Mouse (Mus musculus) hindbrain, embryonic 11.5 days (tissue): ENCODE data around the gene Rnf34. TPM values are rescaled to one million over a fixed set of nuclear protein-coding genes. Genes with fewer than 3 reads are reported as not detected.

ENCODE experiments used
- ATAC-seq: fragments of 200-750 bp; cut with Nextera tagmentation; 2 replicates; pipeline ENCODE4 v1.8.0; 2017; ENCODE audit warnings: mild to moderate bottlenecking, moderate TSS enrichment, moderate library complexity; ENCODE audit not compliant: low FRiP score
- DNase-seq: peaks from one replicate; pipeline ENCODE4 v3.0.0-alpha.2; 2015; ENCODE audit warnings: low spot score
- H3K27ac ChIP-seq: fragments of 300-500 bp; sonication (generic); 2 replicates; pipeline ENCODE4 v1.5.1; 2014; ENCODE audit warnings: mild to moderate bottlenecking, low read depth, low read length
- H3K27me3 ChIP-seq: fragments of 300-500 bp; sonication (generic); 2 replicates; pipeline ENCODE4 v1.6.1; 2014; ENCODE audit warnings: mild to moderate bottlenecking, low read length, moderate library complexity, mixed read lengths; ENCODE audit not compliant: control insufficient read depth, insufficient read depth
- H3K36me3 ChIP-seq: fragments of 300-500 bp; sonication (generic); 2 replicates; pipeline ENCODE4 v1.6.1; 2014; ENCODE audit warnings: mild to moderate bottlenecking, low read length, moderate library complexity, mixed read lengths; ENCODE audit not compliant: control insufficient read depth, insufficient read depth
- H3K4me1 ChIP-seq: fragments of 300-500 bp; sonication (generic); replicated peaks from 2 replicates; pipeline ENCODE4 v1.6.1; 2014; ENCODE audit warnings: low read length, mixed read lengths; ENCODE audit not compliant: control insufficient read depth, insufficient read depth
- H3K4me2 ChIP-seq: fragments of 300-500 bp; sonication (generic); replicated peaks from 2 replicates; pipeline ENCODE4 v1.6.1; 2014; ENCODE audit warnings: mild to moderate bottlenecking, low read depth, low read length
- H3K4me3 ChIP-seq: fragments of 300-500 bp; sonication (generic); 2 replicates; pipeline ENCODE4 v1.5.1; 2014; ENCODE audit warnings: low read depth, low read length
- H3K9ac ChIP-seq: fragments of 300-500 bp; sonication (generic); 2 replicates; pipeline ENCODE4 v1.6.1; 2014; ENCODE audit warnings: low read depth, low read length
- H3K9me3 ChIP-seq: fragments of 300-500 bp; sonication (generic); 2 replicates; pipeline ENCODE4 v1.6.1; 2016; ENCODE audit warnings: low read length; ENCODE audit not compliant: control insufficient read depth
- WGBS: fragments of 180-500 bp; shearing (Covaris S2); extraction: QIAGEN DNeasy Blood & Tissue Kit; methylation state at CpG from one replicate; pipeline ENCODE4 v1.1.7; 2014; 5-methylcytosine and 5-hydroxymethylcytosine counted together
- polyA plus RNA-seq: library from polyadenylated mRNA; unstranded; fragments of >200 nt; fragmentation: Nextera tagmentation; extraction: Ambion mirVana; gene quantifications from 2 replicates; pipeline ENCODE4 v1.2.1, GENCODE M21; 2014

Rnf34 gene
- polyA plus RNA-seq, 1 experiment from 2014 or later: 61.5 TPM

GRCm38 (mm10) chr5:122881313-122881712 is 31.5 kb downstream of the Rnf34 start:
- Histone ChIP-seq H3K9me3 (no peaks in the 10 kb centered on the region), H3K36me3 (peaks cover 2% of the 10 kb centered on the region; the same call in 1 of the 2 replicates), H3K4me3 (no peak overlapping the region), H3K4me2 (no peak overlapping the region), H3K27me3 (no peaks in the 10 kb centered on the region), H3K27ac (no peak overlapping the region), H3K9ac (no peak overlapping the region), H3K4me1 (no peaks in the 10 kb centered on the region)
- WGBS: 54% methylated on average over 5 of the region's 5 CpGs
- DNase-seq (peak; percentile 83), ATAC-seq (peak; percentile 63; the same call in 1 of the 2 replicates)

GRCm38 (mm10) chr5:122882256-122883050 is 32.6 kb downstream of the Rnf34 start:
- Histone ChIP-seq H3K9ac (no peak overlapping the region), H3K27me3 (no peaks in the 10 kb centered on the region), H3K4me2 (no peak overlapping the region), H3K27ac (no peak overlapping the region), H3K4me3 (no peak overlapping the region), H3K4me1 (no peaks in the 10 kb centered on the region), H3K36me3 (peaks cover 2% of the 10 kb centered on the region; the same call in 1 of the 2 replicates), H3K9me3 (no peaks in the 10 kb centered on the region)
- DNase-seq (no peak), ATAC-seq (no peak)
- 95% methylated on average over 18 of the region's 18 CpGs for whole genome bisulfite sequencing

GRCm38 (mm10) chr5:122883237-122883636 is 33.4 kb downstream of the Rnf34 start:
- Histone ChIP-seq H3K27ac (no peak overlapping the region), H3K4me2 (no peak overlapping the region), H3K9me3 (no peaks in the 10 kb centered on the region), H3K36me3 (peaks cover 2% of the 10 kb centered on the region; the same call in 1 of the 2 replicates), H3K4me1 (no peaks in the 10 kb centered on the region), H3K27me3 (no peaks in the 10 kb centered on the region), H3K4me3 (no peak overlapping the region), H3K9ac (no peak overlapping the region)
- 88% methylated on average over 9 of the region's 9 CpGs for WGBS
- ATAC-seq (no peak), DNase-seq (no peak)

GRCm38 (mm10) chr5:122883652-122884235 is 33.9 kb downstream of the Rnf34 start:
- Histone ChIP-seq H3K4me3 (no peak overlapping the region), H3K4me2 (no peak overlapping the region), H3K9me3 (no peaks in the 10 kb centered on the region), H3K9ac (no peak overlapping the region), H3K27ac (no peak overlapping the region), H3K27me3 (no peaks in the 10 kb centered on the region), H3K36me3 (peaks cover 2% of the 10 kb centered on the region; the same call in 1 of the 2 replicates), H3K4me1 (no peaks in the 10 kb centered on the region)
- ATAC-seq (no peak), DNase-seq (no peak)
- WGBS: 67% methylated on average over 2 of the region's 2 CpGs

GRCm38 (mm10) chr5:122884594-122885348 is 34.9 kb downstream of the Rnf34 start:
- 93% methylated on average over 7 of the region's 7 CpGs for WGBS
- no peak overlapping the region for H3K9ac ChIP-seq
- ATAC-seq: no peak

GRCm38 (mm10) chr5:122887033-122887432 is 37.2 kb downstream of the Rnf34 start:
- 95% methylated on average over 9 of the region's 9 CpGs for WGBS

More at GRCm38 (mm10) chr5:122884594-122885348, 34.9 kb downstream of the Rnf34 start:
- Histone ChIP-seq H3K4me1 (no peaks in the 10 kb centered on the region), H3K9me3 (no peaks in the 10 kb centered on the region), H3K36me3 (peaks cover 2% of the 10 kb centered on the region; the same call in 1 of the 2 replicates), H3K27ac (no peak overlapping the region), H3K27me3 (no peaks in the 10 kb centered on the region), H3K4me2 (no peak overlapping the region), H3K4me3 (no peak overlapping the region)
- no peak for DNase-seq

GRCm38 (mm10) chr5:122887926-122888611 is 38.2 kb downstream of the Rnf34 start:
- Histone ChIP-seq H3K4me1 (no peaks in the 10 kb centered on the region), H3K4me3 (no peak overlapping the region), H3K4me2 (no peak overlapping the region), H3K9me3 (no peaks in the 10 kb centered on the region), H3K36me3 (no peaks in the 10 kb centered on the region), H3K9ac (no peak overlapping the region), H3K27ac (no peak overlapping the region), H3K27me3 (no peaks in the 10 kb centered on the region)
- ATAC-seq: no peak
- WGBS: 89% methylated on average over 8 of the region's 8 CpGs
- DNase-seq: no peak

More at GRCm38 (mm10) chr5:122887033-122887432, 37.2 kb downstream of the Rnf34 start:
- Histone ChIP-seq H3K4me1 (no peaks in the 10 kb centered on the region), H3K27ac (no peak overlapping the region), H3K27me3 (no peaks in the 10 kb centered on the region), H3K9me3 (no peaks in the 10 kb centered on the region), H3K4me3 (no peak overlapping the region), H3K9ac (no peak overlapping the region), H3K4me2 (no peak overlapping the region), H3K36me3 (no peaks in the 10 kb centered on the region)
- no peak for DNase-seq
- no peak for ATAC-seq

- no peaks in the 10 kb centered on the region for H3K9me3 ChIP-seq
- WGBS: 94% methylated on average over 16 of the region's 16 CpGs
- no peaks in the 10 kb centered on the region for H3K36me3 ChIP-seq
- no peak overlapping the region for H3K9ac ChIP-seq
- ATAC-seq (no peak), DNase-seq (no peak)
- no peak overlapping the region for H3K4me3 ChIP-seq
- no peaks in the 10 kb centered on the region for H3K27me3 ChIP-seq
- H3K4me2 ChIP-seq: no peak overlapping the region
- H3K4me1 ChIP-seq: no peaks in the 10 kb centered on the region
- no peak overlapping the region for H3K27ac ChIP-seq
Observed at GRCm38 (mm10) chr5:122888612-122889214, 38.9 kb downstream of the Rnf34 start.
